Comparison of ENCODE assay signal across 8 mouse cellular contexts in genomic region chr5:23617104-23617415, GRCm38 (mm10).
A peak's percentile ranks its signal among the peaks of the same experiment; 100 is the strongest.
DNase-seq lines count a peak whose midpoint lies in the region; ATAC-seq lines count a peak whose summit lies in the region.

No protein-coding gene starts in this region.

- peak overlapping the region; percentile 52 for H3K4me3 ChIP-seq in hindbrain, embryonic 15.5 days
- peak overlapping the region; percentile 58 for H3K4me3 ChIP-seq in macrophage (ENCODE audit: inconsistent target)

- DNase-seq in heart, adult 11 months = peak; percentile 91
- DNase-seq in heart, adult 8-10 months (ENCODE audit: low spot score) = no peak
- DNase-seq in thymus, postnatal 14 days = peak; percentile 50
- no peak for DNase-seq in thymus, adult 18-20 months
- DNase-seq in frontal cortex, postnatal 25 days (ENCODE audit: low spot score in 2 of 2) = no peak
- DNase-seq in retina, embryonic 14.5 days (ENCODE audit: low spot score) = no peak

- H3K4me2 ChIP-seq in hindbrain, embryonic 15.5 days = peak overlapping the region; percentile 73

- H3K9ac ChIP-seq in hindbrain, embryonic 15.5 days = peak overlapping the region; percentile 53

- H3K4me1 ChIP-seq in hindbrain, embryonic 15.5 days (replicated peaks) = peaks cover 16% of the 10 kb centered on the region

- peak overlapping the region; percentile 91 for H3K27ac ChIP-seq in hindbrain, embryonic 15.5 days (replicated peaks)
- H3K27ac ChIP-seq in macrophage = peak overlapping the region; percentile 84

- peaks cover 37% of the 10 kb centered on the region for H3K79me2 ChIP-seq in macrophage (ENCODE audit: inconsistent target)

- WGBS in hindbrain, embryonic 15.5 days = 31% methylated on average over 5 of the region's 5 CpGs
- 0% methylated on average over 4 of the region's 5 CpGs for WGBS in macrophage (ENCODE audit: missing documents)

- H3K36me3 ChIP-seq in hindbrain, embryonic 15.5 days = no peaks in the 10 kb centered on the region
- no peaks in the 10 kb centered on the region for H3K36me3 ChIP-seq in macrophage (ENCODE audit: inconsistent target)

- ATAC-seq in hindbrain, embryonic 15.5 days (ENCODE audit: low FRiP score, low read depth) = peak; percentile 35; the same call in 1 of the 2 replicates

- no peaks in the 10 kb centered on the region for H3K9me3 ChIP-seq in hindbrain, embryonic 15.5 days

- no peaks in the 10 kb centered on the region for H3K27me3 ChIP-seq in hindbrain, embryonic 15.5 days

Comparison
In these comparisons a context has a peak if more than half of its experiments do, and no peak if none do; other contexts are left out.
1. DNase-seq: peak in heart, adult 11 months (single experiment) and thymus, postnatal 14 days (single experiment); none in heart, adult 8-10 months (single experiment), thymus, adult 18-20 months (0 of 2), frontal cortex, postnatal 25 days (0 of 2) and retina, embryonic 14.5 days (single experiment).